Mouse (Mus musculus): ENCODE data around the gene Peak1.

- no peak for TF ChIP-seq POLR2A (IDR thresholded peaks at IDR 0.05; ENCODE audit: borderline replicate concordance, extremely low read depth, insufficient read depth, insufficient read length, poor library complexity, severe bottlenecking)
- no peak for TF ChIP-seq CTCF (IDR thresholded peaks at IDR 0.05; ENCODE audit: borderline replicate concordance, extremely low read depth, insufficient read depth, insufficient read length)
Measured at GRCm38 (mm10) chr9:56462606-56463005, 44.7 kb upstream of the Peak1 start.

Measured in brain, embryonic 14.5 days (tissue).